Mouse (Mus musculus): Measurements from ENCODE around the gene Alk.

- TF ChIP-seq CTCF (IDR thresholded peaks at IDR 0.05), result no peak
- no peak for TF ChIP-seq EP300 (IDR thresholded peaks at IDR 0.05; ENCODE audit: insufficient read depth, low read depth, low read length)
- no peak for TF ChIP-seq POLR2A (IDR thresholded peaks at IDR 0.05; ENCODE audit: insufficient read depth, low read depth, low read length)
Measured at GRCm38 (mm10) chr17:72292444-72293266, 311.8 kb downstream of the Alk start.
